Mouse (Mus musculus) adrenal gland, adult 18-20 months (tissue): ENCODE measurements around the gene Ube2j2. TPM values are rescaled to one million over a fixed set of nuclear protein-coding genes. Genes with fewer than 3 reads are reported as not detected.

Experiments
- DNase-seq, 2 experiments: peaks; one replicate each; pipeline ENCODE4 v3.0.0; 2021 to 2022; ENCODE audit warnings: low spot score in 2 of 2
- total RNA-seq, 2 experiments: library from RNA; stranded (reverse); gene quantifications; 1 replicate in 1 of 2; 2 replicates in 1 of 2; pipeline ENCODE4 v1.2.3; 2021

Gene Ube2j2
- total RNA-seq, 2 experiments from 2014 or later: 75.5 to 85.8 TPM

- DNase-seq: peak; percentile 71 to 72
Observed at GRCm38 (mm10) chr4:155959275-155959674, 15.6 kb downstream of the Ube2j2 start.

- DNase-seq: peak; percentile 46 to 48
Observed at GRCm38 (mm10) chr4:155962167-155962971, 18.7 kb downstream of the Ube2j2 start, which contains the start of gene C1qtnf12. TSS of gene C1qtnf12 (plus strand) at chr4:155962318.

GRCm38 (mm10) chr4:155963106-155963505 is 19.5 kb downstream of the Ube2j2 start:
- DNase-seq: no peak

- no peak for DNase-seq
Observed at GRCm38 (mm10) chr4:155964396-155964795, 20.8 kb downstream of the Ube2j2 start.

GRCm38 (mm10) chr4:155969043-155969653 is 25.5 kb downstream of the Ube2j2 start:
- DNase-seq: no peak

- no peak for DNase-seq
Observed at GRCm38 (mm10) chr4:155970286-155970685, 26.7 kb downstream of the Ube2j2 start.

- no peak for DNase-seq
Observed at GRCm38 (mm10) chr4:155972651-155973050, 29.0 kb downstream of the Ube2j2 start.

GRCm38 (mm10) chr4:155973239-155973638 is 29.6 kb downstream of the Ube2j2 start:
- DNase-seq: no peak

GRCm38 (mm10) chr4:155981436-155982082 is 37.9 kb downstream of the Ube2j2 start:
- DNase-seq: no peak

GRCm38 (mm10) chr4:155983788-155984187 is 40.2 kb downstream of the Ube2j2 start:
- no peak for DNase-seq

GRCm38 (mm10) chr4:155991211-155991907 is 47.7 kb downstream of the Ube2j2 start:
- no peak for DNase-seq

- DNase-seq: peak in 1 of 2 experiments; percentile 51
Observed at GRCm38 (mm10) chr4:155991908-155992230, 48.2 kb downstream of the Ube2j2 start.

GRCm38 (mm10) chr4:155992241-155992905 is 48.7 kb downstream of the Ube2j2 start, which contains the start of the genes B3galt6 and Sdf4:
TSS of gene B3galt6 (minus strand) at chr4:155992649.
TSS of gene Sdf4 (plus strand) at chr4:155992872.
- DNase-seq: peak; percentile 82 to 84

GRCm38 (mm10) chr4:155992906-155993547 is 49.4 kb downstream of the Ube2j2 start:
- peak; percentile 95 to 97 for DNase-seq

- no peak for DNase-seq
Observed at GRCm38 (mm10) chr4:155993606-155994005, 50.0 kb downstream of the Ube2j2 start.

- no peak for DNase-seq
Observed at GRCm38 (mm10) chr4:156004109-156004508, 60.5 kb downstream of the Ube2j2 start.

GRCm38 (mm10) chr4:156008369-156008768 is 64.7 kb downstream of the Ube2j2 start:
- DNase-seq: no peak
